7 mouse cellular contexts compared by ENCODE assay signal in the genomic region with DNA sequence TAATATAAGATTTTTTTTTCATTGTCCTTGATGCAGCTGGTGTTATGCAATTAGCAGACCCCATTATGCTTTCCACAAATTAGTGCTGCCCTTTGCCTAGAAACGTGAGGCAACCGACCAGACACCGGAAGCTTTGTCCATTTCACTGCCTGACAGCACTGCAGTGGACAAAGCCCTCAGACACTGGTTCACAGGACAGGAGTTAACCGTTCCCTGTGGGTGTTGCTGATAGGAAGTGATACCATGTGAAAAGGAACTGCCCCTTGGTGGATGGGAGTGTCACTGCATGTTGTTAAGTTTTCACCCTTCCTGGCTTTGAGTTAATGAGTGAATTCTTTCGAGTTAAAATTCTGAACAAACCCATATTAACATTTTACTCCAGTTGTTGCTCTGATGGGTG.
A peak's percentile ranks its signal among the peaks of the same experiment; 100 is the strongest.
DNase-seq lines count a peak whose midpoint lies in the region; ATAC-seq and TF ChIP-seq lines count a peak whose summit lies in the region.

No protein-coding gene starts in this region.

- H3K4me2 ChIP-seq in midbrain, embryonic 15.5 days: peak overlapping the region; percentile 49; the same call in 1 of the 2 replicates
- H3K4me2 ChIP-seq in heart, postnatal 0 days (ENCODE audit: low read depth, low read length): peak overlapping the region; percentile 78
- peak overlapping the region; percentile 50 for H3K4me2 ChIP-seq in limb, embryonic 12.5 days

- WGBS in midbrain, embryonic 15.5 days: 30% methylated on average over 5 of the region's 5 CpGs
- WGBS in midbrain, embryonic 10.5 days: 47% methylated on average over 5 of the region's 5 CpGs
- 34% methylated on average over 5 of the region's 5 CpGs for WGBS in heart, postnatal 0 days
- WGBS in limb, embryonic 12.5 days: 12% methylated on average over 5 of the region's 5 CpGs

- no peaks in the 10 kb centered on the region for H3K27me3 ChIP-seq in midbrain, embryonic 15.5 days (replicated peaks)
- H3K27me3 ChIP-seq in midbrain, embryonic 10.5 days (ENCODE audit: low read depth, poor library complexity, severe bottlenecking): peaks cover 19% of the 10 kb centered on the region
- H3K27me3 ChIP-seq in heart, postnatal 0 days (ENCODE audit: control insufficient read depth, insufficient read depth, low read length): no peaks in the 10 kb centered on the region
- H3K27me3 ChIP-seq in limb, embryonic 12.5 days: no peaks in the 10 kb centered on the region

- no peak overlapping the region for H3K4me3 ChIP-seq in midbrain, embryonic 15.5 days
- no peak overlapping the region for H3K4me3 ChIP-seq in midbrain, embryonic 10.5 days
- H3K4me3 ChIP-seq in heart, postnatal 0 days (ENCODE audit: low read depth, low read length): no peak overlapping the region
- no peak overlapping the region for H3K4me3 ChIP-seq in limb, embryonic 12.5 days (replicated peaks)

- H3K36me3 ChIP-seq in midbrain, embryonic 15.5 days (replicated peaks): no peaks in the 10 kb centered on the region
- H3K36me3 ChIP-seq in midbrain, embryonic 10.5 days: no peaks in the 10 kb centered on the region
- no peaks in the 10 kb centered on the region for H3K36me3 ChIP-seq in heart, postnatal 0 days (replicated peaks; ENCODE audit: control insufficient read depth, insufficient read depth, low read length)
- H3K36me3 ChIP-seq in limb, embryonic 12.5 days: no peaks in the 10 kb centered on the region

- no peak overlapping the region for H3K9ac ChIP-seq in midbrain, embryonic 15.5 days
- H3K9ac ChIP-seq in heart, postnatal 0 days (replicated peaks; ENCODE audit: low read depth, low read length): no peak overlapping the region
- H3K9ac ChIP-seq in limb, embryonic 12.5 days (replicated peaks): no peak overlapping the region; the same call in 1 of the 2 replicates

- no peak for ATAC-seq in midbrain, embryonic 15.5 days (replicated peaks)
- peak; percentile 41; the same call in 1 of the 2 replicates for ATAC-seq in heart, postnatal 0 days (ENCODE audit: insufficient read depth, low read depth)
- no peak for ATAC-seq in limb, embryonic 12.5 days (ENCODE audit: insufficient number of reproducible peaks, insufficient read depth, low FRiP score, low TSS enrichment, low read depth)

- no peak for TF ChIP-seq CTCF in heart, postnatal 0 days (IDR thresholded peaks at IDR 0.05; ENCODE audit: low read depth)

- TF ChIP-seq EP300 in heart, postnatal 0 days (IDR thresholded peaks at IDR 0.05; ENCODE audit: low read depth): no peak

- no peaks in the 10 kb centered on the region for H3K9me3 ChIP-seq in midbrain, embryonic 15.5 days
- H3K9me3 ChIP-seq in midbrain, embryonic 10.5 days (replicated peaks): no peaks in the 10 kb centered on the region
- no peaks in the 10 kb centered on the region for H3K9me3 ChIP-seq in heart, postnatal 0 days (replicated peaks; ENCODE audit: control insufficient read depth, low read length)
- no peaks in the 10 kb centered on the region for H3K9me3 ChIP-seq in limb, embryonic 12.5 days

- DNase-seq in midbrain, embryonic 10.5 days (ENCODE audit: low spot score): no peak
- peak; percentile 12 for DNase-seq in heart, postnatal 0 days (ENCODE audit: low spot score)
- DNase-seq in yolk sac, embryonic 10.5 days (ENCODE audit: low spot score): peak; percentile 3
- DNase-seq in urinary bladder, postnatal 25 days (ENCODE audit: low spot score): no peak
- no peak for DNase-seq in urinary bladder, adult 2 months (ENCODE audit: low spot score)

- 0 out of 2 replicates have a peak overlapping the region, but pooled peaks have one; percentile 38 for H3K27ac ChIP-seq in midbrain, embryonic 15.5 days
- no peak overlapping the region; the same call in 1 of the 2 replicates for H3K27ac ChIP-seq in midbrain, embryonic 10.5 days (replicated peaks)
- no peak overlapping the region for H3K27ac ChIP-seq in heart, postnatal 0 days (ENCODE audit: low read depth)
- peak overlapping the region; percentile 79 for H3K27ac ChIP-seq in limb, embryonic 12.5 days

- H3K4me1 ChIP-seq in midbrain, embryonic 15.5 days: peaks cover 15% of the 10 kb centered on the region
- peaks cover 32% of the 10 kb centered on the region for H3K4me1 ChIP-seq in midbrain, embryonic 10.5 days
- H3K4me1 ChIP-seq in heart, postnatal 0 days (ENCODE audit: control insufficient read depth, insufficient read depth): 0 out of 2 replicates have a peak, but pooled peaks cover 4% of the 10 kb centered on the region
- peaks cover 14% of the 10 kb centered on the region for H3K4me1 ChIP-seq in limb, embryonic 12.5 days (replicated peaks)

Comparison
In these comparisons a context has a peak if more than half of its experiments do, and no peak if none do; other contexts are left out.
1. H3K27ac ChIP-seq: peak in midbrain, embryonic 15.5 days (single experiment) and limb, embryonic 12.5 days (single experiment); none in midbrain, embryonic 10.5 days (single experiment) and heart, postnatal 0 days (single experiment).
2. DNase-seq: peak in heart, postnatal 0 days (single experiment) and yolk sac, embryonic 10.5 days (single experiment); none in midbrain, embryonic 10.5 days (single experiment), urinary bladder, postnatal 25 days (single experiment) and urinary bladder, adult 2 months (single experiment).
3. Peak in every context shown above with its lines, with median percentiles within 50 percentile points of each other: H3K4me2 ChIP-seq.